Mouse (Mus musculus) intestine, postnatal 0 days (tissue): ENCODE measurements around the gene Slc35e3. TPM values are rescaled to one million over a fixed set of nuclear protein-coding genes. Genes with fewer than 3 reads are reported as not detected.

ENCODE experiments used
- ATAC-seq: fragments of 200-750 bp; cut with Nextera tagmentation; 2 replicates; pipeline ENCODE4 v1.8.0; 2017; ENCODE audit warnings: mild to moderate bottlenecking, moderate TSS enrichment, moderate library complexity
- H3K27ac ChIP-seq: fragments of 300-500 bp; sonication (generic); 2 replicates; pipeline ENCODE4 v1.5.1; 2014; ENCODE audit warnings: mild to moderate bottlenecking, low read depth, low read length, moderate library complexity
- H3K27me3 ChIP-seq: fragments of 300-500 bp; sonication (generic); replicated peaks from 2 replicates; pipeline ENCODE4 v1.6.1; 2014; ENCODE audit warnings: low read length, mixed read lengths; ENCODE audit not compliant: control insufficient read depth, insufficient read depth
- H3K36me3 ChIP-seq: fragments of 300-500 bp; sonication (generic); 2 replicates; pipeline ENCODE4 v1.6.1; 2014; ENCODE audit warnings: mild to moderate bottlenecking, moderate library complexity; ENCODE audit not compliant: control insufficient read depth, insufficient read depth
- H3K4me1 ChIP-seq: fragments of 300-500 bp; sonication (generic); replicated peaks from 2 replicates; pipeline ENCODE4 v1.6.1; 2014; ENCODE audit warnings: antibody characterized with exemption, low read length, mixed read lengths; ENCODE audit not compliant: control insufficient read depth, insufficient read depth
- H3K4me2 ChIP-seq: fragments of 300-500 bp; sonication (generic); replicated peaks from 2 replicates; pipeline ENCODE4 v1.6.1; 2014; ENCODE audit warnings: low read depth, mild to moderate bottlenecking, moderate library complexity
- H3K4me3 ChIP-seq: fragments of 300-500 bp; sonication (generic); 2 replicates; pipeline ENCODE4 v1.5.1; 2014; ENCODE audit warnings: low read depth, low read length
- H3K9ac ChIP-seq: fragments of 300-500 bp; sonication (generic); 2 replicates; pipeline ENCODE4 v1.6.1; 2014; ENCODE audit warnings: mild to moderate bottlenecking, low read depth, low read length
- H3K9me3 ChIP-seq: fragments of 300-500 bp; sonication (generic); 2 replicates; pipeline ENCODE4 v1.6.1; 2016; ENCODE audit warnings: mixed run types; ENCODE audit not compliant: control insufficient read depth
- CTCF ChIP-seq: sonication (generic); IDR thresholded peaks from 2 replicates; pipeline ENCODE4 v1.5.1; 2016; ENCODE audit warnings: low read depth, mild to moderate bottlenecking, control low read depth, antibody characterized with exemption, moderate library complexity
- WGBS: fragments of 180-500 bp; shearing (Covaris S2); extraction: QIAGEN DNeasy Blood & Tissue Kit; methylation state at CpG from one replicate; pipeline ENCODE4 v1.1.7; 2014; 5-methylcytosine and 5-hydroxymethylcytosine counted together
- polyA plus RNA-seq: library from polyadenylated mRNA; unstranded; fragments of >200 nt; fragmentation: Nextera tagmentation; extraction: Ambion mirVana; gene quantifications from 2 replicates; pipeline ENCODE4 v1.2.1, GENCODE M21; 2015

The Slc35e3 gene
- polyA plus RNA-seq, 1 experiment from 2014 or later = 13.5 TPM

DNA sequence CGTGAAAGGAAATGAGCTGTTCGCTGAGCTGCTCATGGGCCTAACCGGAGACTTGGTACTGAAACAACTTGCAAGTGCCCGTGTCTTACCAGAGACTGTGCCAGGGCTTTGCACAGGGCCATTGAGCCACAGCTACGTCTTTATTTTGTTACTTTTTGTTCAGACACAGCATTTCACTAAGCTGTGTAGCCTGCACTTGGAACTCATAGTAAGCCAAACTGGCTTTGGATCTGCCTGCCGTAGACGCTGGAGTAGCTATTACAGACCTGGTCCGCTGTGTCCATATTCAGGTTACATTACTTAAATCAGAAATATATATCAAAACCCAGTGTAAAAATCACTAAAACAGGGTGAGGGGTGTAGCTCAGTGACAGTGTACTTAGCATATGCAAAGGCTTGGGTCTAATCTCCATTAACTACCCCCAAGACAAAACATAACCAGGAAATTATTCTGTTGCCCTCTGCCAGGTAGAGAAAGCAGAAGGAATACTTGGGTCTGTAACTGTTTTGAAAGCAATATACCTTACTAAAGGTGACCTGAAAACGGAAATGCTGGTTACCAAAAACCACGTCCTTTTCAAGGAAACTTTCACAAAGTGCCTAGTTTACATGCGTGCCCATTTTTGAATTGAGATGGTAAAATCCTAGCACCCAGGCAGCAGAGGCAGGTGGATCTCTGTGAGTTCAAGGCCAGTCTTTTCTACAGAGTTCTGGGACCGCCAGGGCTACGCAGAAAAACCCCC, 60.1 kb downstream of the Slc35e3 start:
- Histone ChIP-seq H3K9me3 (no peaks in the 10 kb centered on the region), H3K27me3 (no peaks in the 10 kb centered on the region), H3K27ac (no peak overlapping the region), H3K4me2 (no peak overlapping the region), H3K4me3 (no peak overlapping the region), H3K4me1 (no peaks in the 10 kb centered on the region), H3K9ac (no peak overlapping the region), H3K36me3 (peaks cover 34% of the 10 kb centered on the region)
- WGBS = 95% methylated on average over 13 of the region's 13 CpGs
- no peak for TF ChIP-seq CTCF
- no peak for ATAC-seq

DNA sequence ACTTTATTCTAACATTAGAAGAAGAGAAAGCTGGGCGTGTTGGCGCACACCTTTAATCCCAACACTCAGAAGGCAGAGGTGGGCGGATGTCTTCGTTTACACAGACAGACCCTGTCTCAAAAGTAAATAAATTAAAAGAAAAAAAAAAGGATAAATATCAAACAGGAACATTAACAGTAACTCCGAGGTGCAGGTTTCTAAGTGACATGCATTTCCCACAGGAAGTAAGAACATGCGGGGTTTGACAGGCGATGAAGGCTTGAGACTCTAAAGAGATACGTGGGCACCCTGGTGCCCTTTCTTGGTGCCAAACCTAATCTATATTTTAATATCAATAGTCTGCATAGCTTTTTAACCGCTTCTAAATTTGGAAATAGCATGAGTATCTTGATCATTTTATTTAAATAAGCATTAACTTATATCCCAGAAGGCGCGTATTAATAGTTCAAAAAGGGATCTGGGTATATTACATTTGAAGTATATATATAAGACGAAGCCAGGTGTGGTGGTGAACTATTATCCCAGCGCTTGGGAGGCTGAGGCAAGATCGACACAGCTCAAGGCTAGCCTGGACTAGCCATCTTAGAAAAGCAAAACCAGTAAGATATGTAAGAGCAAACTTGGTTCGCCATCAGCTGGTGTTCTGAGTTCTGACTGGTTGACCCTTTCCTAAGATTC, 60.9 kb downstream of the Slc35e3 start:
- no peaks in the 10 kb centered on the region for H3K9me3 ChIP-seq
- no peaks in the 10 kb centered on the region for H3K4me1 ChIP-seq
- no peaks in the 10 kb centered on the region for H3K27me3 ChIP-seq
- no peak overlapping the region for H3K9ac ChIP-seq
- ATAC-seq = no peak
- TF ChIP-seq CTCF = no peak
- no peak overlapping the region for H3K4me3 ChIP-seq
- 88% methylated on average over 15 of the region's 15 CpGs for WGBS
- H3K36me3 ChIP-seq = peaks cover 28% of the 10 kb centered on the region
- H3K4me2 ChIP-seq = no peak overlapping the region
- no peak overlapping the region for H3K27ac ChIP-seq

DNA sequence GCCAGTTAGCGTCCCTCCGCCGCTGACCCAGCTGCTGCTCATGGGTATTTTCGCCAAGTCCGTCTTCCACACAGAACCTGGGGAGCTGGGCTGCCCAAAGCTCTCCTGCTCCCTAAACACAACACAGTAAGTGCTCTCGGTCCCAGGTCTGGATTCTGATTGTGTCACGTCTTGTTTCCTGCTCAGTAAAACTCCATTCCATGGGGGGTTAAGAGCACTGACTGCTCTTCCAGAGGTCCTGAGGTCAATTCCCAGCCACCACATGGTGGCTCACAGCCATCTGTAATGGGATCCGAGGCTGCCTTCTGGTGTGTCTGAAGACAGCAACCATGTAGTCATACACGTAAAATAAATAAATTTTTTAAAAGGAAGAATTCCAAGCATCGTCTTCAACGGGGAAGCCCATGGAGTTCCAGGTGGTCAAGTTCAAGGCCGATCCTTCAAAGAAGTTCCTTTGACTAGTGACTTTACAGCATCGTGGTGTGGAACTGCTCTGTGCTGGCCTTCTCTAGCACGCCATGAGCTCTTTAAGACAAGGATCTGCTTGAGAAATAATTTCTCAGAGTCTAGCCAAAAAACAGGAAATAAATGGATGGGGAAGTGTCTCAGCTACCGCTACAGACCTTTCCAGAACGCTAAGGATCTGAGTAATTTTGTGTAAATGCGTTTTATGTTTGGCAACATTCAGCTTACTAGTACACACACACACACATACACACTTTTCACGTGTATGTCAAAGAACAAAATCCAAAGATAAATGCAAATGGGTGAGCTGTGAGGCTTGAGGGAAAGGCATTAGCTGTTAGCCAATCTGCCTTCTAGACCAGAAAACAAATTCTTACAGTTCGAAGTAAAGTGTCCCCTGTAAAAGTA, 61.6 kb downstream of the Slc35e3 start:
- 86% methylated on average over 19 of the region's 19 CpGs for WGBS
- ATAC-seq = no peak

DNA sequence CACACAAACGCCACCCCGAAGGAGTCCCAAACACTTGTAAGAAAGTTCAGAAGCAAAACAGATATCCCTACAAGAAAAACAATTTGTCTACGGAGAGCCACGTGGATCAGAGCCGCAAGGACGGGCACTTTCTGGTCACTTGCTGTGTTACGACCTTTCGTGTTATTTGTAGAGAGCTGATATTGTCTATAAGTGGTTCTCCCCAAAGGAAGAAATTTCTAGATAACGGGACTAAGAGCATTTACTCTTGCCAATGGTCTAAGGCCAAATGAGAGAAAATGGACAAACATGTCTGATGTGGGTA, 62.5 kb downstream of the Slc35e3 start:
- WGBS = 93% methylated on average over 9 of the region's 9 CpGs
- no peak for TF ChIP-seq CTCF
- H3K4me1 ChIP-seq = no peaks in the 10 kb centered on the region

More for the DNA sequence above, 61.6 kb downstream of the Slc35e3 start:
- Histone ChIP-seq H3K27me3 (no peaks in the 10 kb centered on the region), H3K9me3 (no peaks in the 10 kb centered on the region), H3K4me2 (no peak overlapping the region), H3K4me1 (no peaks in the 10 kb centered on the region), H3K9ac (no peak overlapping the region), H3K27ac (no peak overlapping the region), H3K4me3 (no peak overlapping the region), H3K36me3 (peaks cover 29% of the 10 kb centered on the region)
- TF ChIP-seq CTCF = no peak

More for the DNA sequence above, 62.5 kb downstream of the Slc35e3 start:
- peaks cover 22% of the 10 kb centered on the region; the same call in 1 of the 2 replicates for H3K36me3 ChIP-seq
- no peaks in the 10 kb centered on the region for H3K27me3 ChIP-seq
- no peak overlapping the region for H3K27ac ChIP-seq
- H3K4me2 ChIP-seq = no peak overlapping the region
- no peaks in the 10 kb centered on the region for H3K9me3 ChIP-seq
- no peak for ATAC-seq
- no peak overlapping the region for H3K4me3 ChIP-seq
- no peak overlapping the region for H3K9ac ChIP-seq

Other genes with a start within 250 kb of the Slc35e3 start
- 32.8 and 33.8 TPM in 2 replicates for gene Cpm, start 116.9 kb downstream of the Slc35e3 start, polyA plus RNA-seq
- 16.5 and 19.8 TPM in 2 replicates for gene Mdm2, start 35.6 kb downstream of the Slc35e3 start, polyA plus RNA-seq
- gene Nup107, start 46.3 kb upstream of the Slc35e3 start, polyA plus RNA-seq = 13.5 and 16.2 TPM in 2 replicates
- gene Rap1b, start 99.7 kb upstream of the Slc35e3 start, polyA plus RNA-seq = 132 and 134 TPM in 2 replicates